Mouse (Mus musculus) gastrocnemius, postnatal 36 days (tissue): ENCODE results near the gene Cop1. TPM values are rescaled to one million over a fixed set of nuclear protein-coding genes. Genes with fewer than 3 reads are reported as not detected.
"Not testable (repeated sequence)": the region's sequence is repeated elsewhere in the genome, so short reads cannot be mapped to it uniquely, and the experiment has no call there.

Experiments
- DNase-seq, 2 experiments: peaks; one replicate each; pipeline ENCODE4 v3.0.0; 2022
- intact Hi-C: fragments of 180-260 bp; cut with DNase I; formaldehyde crosslinking; loops from one replicate; pipeline ENCODE4 v1.15.1; 2025
- long read RNA-seq, 2 experiments: library from polyadenylated mRNA; stranded (forward); transcript quantifications; one replicate each; pipeline ENCODE4 v2.0.0; 2021
- total RNA-seq, 2 experiments: library from RNA; stranded (reverse); gene quantifications; 2 replicates each; pipeline ENCODE4 v1.2.3; 2021

Cop1 gene
- total RNA-seq, result 100 to 1,000 TPM; 131 to 135 TPM
- long read RNA-seq, experiment 1, full-length matches to known transcripts, result 57 of 95 reads
- long read RNA-seq, experiment 1, partial matches to known transcripts, result 3 of 95 reads
- long read RNA-seq, experiment 1, other reads (novel, unspliced or antisense), result 35 of 95 reads
- long read RNA-seq, experiment 2, full-length matches to known transcripts, result 66 of 121 reads
- long read RNA-seq, experiment 2, partial matches to known transcripts, result 6 of 121 reads
- long read RNA-seq, experiment 2, other reads (novel, unspliced or antisense), result 49 of 121 reads

DNA sequence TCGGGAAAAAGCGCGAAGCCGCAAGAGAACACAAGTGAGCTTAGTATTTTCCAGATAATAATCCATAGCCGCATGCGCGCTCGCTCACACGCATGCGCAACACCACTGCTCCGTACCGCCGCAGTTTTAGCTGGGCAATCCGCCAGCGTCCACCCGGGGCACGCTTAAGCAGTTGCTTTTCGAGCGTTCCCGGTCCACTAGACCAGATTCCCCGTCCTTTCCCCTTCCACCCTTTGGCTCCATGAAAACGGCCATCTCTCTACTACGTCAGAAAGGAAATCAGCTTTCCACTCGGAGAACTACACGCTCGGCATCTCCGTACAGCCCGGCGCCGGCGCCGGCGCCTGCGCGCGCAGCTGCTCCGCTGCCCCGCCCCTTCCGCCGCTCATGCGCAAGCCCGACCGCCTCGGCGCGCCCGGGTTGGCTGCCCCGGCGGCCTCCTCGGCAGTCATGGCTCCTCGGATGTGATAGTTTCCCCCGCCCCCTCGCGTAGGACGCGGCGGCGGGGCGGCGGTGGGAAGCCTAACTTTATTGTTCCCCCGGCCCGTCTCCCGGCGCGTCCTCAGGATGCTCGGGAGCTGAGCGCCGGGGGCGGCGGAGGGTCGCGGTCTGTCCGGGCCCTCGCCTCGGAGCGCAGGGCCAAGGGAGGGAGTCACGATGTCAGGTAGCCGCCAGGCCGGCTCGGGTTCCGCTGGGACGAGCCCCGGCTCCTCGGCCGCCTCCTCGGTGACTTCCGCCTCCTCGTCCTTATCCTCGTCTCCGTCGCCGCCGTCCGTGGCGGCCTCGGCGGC, at the start of gene Cop1:
Gene Cop1, plus strand, starts transcription at position 540 of the 791 bp plus-strand sequence.
- peak; percentile 87 to 89 for DNase-seq
- intact Hi-C loops, result not testable (repeated sequence)

GRCm38 (mm10) chr1:159186741-159187140, 45.4 kb upstream of the Cop1 start:
- DNase-seq, result no peak
- intact Hi-C loops, result no loop called here

- intact Hi-C loops, result no loop called here
- no peak for DNase-seq
These were observed 33.5 kb upstream of the Cop1 start for GRCm38 (mm10) chr1:159198603-159199002.

- intact Hi-C loops, result no loop called here
- no peak for DNase-seq
These were observed 32.5 kb upstream of the Cop1 start for GRCm38 (mm10) chr1:159199606-159200005.

GRCm38 (mm10) chr1:159201220-159201619, 30.9 kb upstream of the Cop1 start:
- intact Hi-C loops, result no loop called here
- DNase-seq, result no peak

DNA sequence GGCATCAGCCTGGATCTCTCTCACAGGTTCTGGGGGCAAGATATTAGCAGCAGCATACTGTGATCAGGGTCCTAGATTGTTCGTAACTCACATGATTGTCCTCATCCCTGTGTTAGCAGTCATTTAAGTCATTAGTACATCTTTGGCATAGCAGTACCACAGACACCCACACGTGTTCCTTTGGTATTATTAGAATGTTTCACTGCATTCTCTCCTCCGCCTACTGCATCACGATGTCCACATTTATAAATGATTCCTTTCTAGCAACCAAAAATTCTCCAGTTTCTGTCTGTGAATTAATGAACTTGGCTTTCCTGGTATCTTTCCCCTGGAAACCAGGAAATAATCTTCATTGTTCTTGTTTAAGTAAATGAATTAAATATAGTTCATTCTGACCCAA, 20.4 kb upstream of the Cop1 start:
- intact Hi-C loops, result no loop called here
- DNase-seq, result no peak

DNA sequence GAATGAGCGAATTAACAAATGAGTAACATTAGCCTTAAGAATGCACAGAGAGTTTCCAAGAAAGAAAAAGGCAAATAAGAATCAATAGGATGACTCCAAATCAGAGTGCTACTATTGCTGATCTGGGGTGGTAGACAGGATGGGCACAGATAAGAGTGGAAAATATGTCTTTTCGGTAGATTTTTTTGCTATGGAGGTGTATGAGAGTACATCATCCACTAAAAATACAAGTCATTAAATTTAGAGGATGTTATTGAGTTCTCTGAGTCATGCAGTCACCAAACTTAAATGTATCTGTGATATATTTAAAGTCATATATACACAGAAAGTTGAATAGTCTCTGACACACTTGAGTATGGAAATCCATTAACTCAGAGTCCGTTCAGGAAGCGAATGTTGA, 14.7 kb upstream of the Cop1 start:
- intact Hi-C loops, result no loop called here

DNA sequence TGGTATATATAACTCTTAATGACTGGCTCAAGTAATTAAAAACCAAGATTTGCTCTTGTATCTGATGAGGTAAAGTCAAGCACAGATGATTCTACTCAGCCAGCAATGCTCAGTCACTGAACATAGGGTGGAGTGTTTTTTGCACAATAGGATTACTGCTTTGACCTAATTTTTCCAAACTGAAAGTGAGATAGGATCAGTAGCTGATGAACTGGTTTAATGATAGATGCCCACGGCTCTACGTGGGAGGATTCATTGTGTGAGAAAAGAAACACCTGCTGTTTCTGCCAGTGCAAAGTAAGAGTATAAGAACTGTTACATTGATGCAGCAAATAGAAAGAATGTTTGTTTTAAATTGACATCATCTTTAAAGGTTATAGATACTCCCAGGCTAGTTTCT, 10.1 kb upstream of the Cop1 start:
- intact Hi-C loops, result no loop called here
- DNase-seq, result no peak

More for the DNA sequence above, 14.7 kb upstream of the Cop1 start:
- no peak for DNase-seq

DNA sequence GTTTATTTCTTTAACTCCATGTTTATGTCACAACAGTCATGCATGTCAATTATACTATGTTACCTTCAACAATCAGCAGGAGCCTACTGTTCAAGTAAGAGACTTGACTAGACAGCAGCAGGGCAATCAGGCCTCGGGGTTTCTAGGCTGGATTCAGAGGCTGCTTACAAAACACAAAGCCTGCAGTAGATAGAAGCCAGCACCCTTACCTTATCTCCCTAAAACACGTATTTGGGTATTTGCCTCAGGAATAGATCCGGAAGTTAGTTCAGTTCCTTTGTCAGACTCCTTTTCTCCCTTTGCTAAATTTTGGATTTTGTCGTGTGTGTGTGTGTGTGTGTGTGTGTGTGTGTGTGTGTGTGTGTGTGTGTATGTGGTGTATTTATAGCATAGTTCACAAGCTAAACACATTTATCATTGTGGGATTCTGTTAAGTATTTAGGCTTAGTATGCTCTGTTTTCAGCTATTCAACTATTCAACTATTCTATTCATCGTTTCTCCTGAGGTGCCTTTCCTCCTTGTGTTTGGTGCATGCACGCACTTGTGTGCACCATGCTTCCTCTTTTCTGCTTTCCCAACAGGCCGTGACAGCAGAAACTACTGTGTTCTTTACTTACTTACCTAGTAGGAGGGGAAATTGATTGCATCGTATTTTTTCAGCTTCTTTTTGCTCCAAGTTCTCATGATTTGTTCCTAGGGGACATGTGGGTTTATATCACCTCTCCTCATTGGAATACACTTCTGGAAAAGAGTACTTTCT, 6.9 kb upstream of the Cop1 start:
- intact Hi-C loops, result no loop called here

GRCm38 (mm10) chr1:159232572-159233261, 597 bp downstream of the Cop1 start:
- intact Hi-C loops, result not testable (repeated sequence)
- DNase-seq, result peak in 1 of 2 experiments; percentile 21

More for the DNA sequence above, 6.9 kb upstream of the Cop1 start:
- DNase-seq, result no peak

DNA sequence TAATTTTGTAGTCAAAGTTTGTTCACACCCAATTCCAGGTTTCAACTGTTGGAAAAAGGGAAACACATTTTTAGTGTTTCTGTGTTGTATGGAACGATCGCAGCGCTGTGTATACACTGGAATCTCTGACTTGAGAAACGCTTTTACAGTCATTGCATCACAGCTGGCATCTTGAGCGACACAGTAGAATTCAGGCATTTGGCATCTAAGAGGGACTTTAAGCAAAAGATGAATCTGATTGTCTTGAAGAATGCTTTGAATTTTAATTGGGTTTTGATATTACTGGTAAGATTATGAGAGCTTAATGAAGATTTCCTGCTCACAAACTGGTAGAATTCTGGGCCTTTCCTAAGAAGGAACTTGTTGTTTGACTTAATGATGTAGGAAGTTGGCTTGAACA, 1.3 kb downstream of the Cop1 start:
- DNase-seq, result no peak
- intact Hi-C loops, result no loop called here

DNA sequence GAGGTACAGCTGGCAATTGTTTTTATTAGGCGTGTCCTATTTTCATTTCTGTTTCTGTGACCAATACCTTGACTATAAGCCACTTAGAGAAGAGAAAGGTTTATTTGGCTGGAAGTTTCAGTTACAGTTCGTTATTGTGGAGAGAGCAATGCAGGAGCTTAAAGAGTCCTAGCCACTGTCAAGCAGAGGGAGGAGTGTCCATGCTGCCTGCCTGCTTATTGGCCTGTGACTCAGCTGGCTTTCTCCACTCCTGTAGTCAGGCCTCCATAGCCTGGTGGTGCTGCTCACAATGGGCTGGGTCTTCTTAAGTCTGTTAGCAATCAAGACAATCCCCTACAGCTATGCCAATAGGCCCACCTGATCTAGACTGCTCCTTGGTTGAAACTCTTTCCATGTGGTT, 2.4 kb downstream of the Cop1 start:
- intact Hi-C loops, result no loop called here
- no peak for DNase-seq

DNA sequence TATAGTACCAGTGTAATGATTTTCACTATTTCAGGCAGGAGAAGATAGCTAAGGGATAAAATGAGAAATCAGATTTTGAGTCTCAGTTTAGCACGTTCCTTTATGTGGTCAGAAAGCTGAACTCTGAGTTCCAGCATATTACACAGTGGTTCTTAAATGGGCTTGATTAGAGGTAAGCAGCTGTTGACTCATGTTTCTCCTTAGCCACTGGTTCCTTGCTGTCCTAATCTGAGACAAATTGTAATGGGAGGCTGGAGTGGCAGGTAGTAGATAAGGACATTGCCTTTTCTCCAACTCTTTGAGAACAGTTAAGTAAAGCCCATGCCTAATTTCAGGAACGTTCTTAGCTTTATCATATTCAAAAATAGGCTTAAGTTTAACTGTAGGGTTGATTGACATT, 3.6 kb downstream of the Cop1 start:
- no peak for DNase-seq

DNA sequence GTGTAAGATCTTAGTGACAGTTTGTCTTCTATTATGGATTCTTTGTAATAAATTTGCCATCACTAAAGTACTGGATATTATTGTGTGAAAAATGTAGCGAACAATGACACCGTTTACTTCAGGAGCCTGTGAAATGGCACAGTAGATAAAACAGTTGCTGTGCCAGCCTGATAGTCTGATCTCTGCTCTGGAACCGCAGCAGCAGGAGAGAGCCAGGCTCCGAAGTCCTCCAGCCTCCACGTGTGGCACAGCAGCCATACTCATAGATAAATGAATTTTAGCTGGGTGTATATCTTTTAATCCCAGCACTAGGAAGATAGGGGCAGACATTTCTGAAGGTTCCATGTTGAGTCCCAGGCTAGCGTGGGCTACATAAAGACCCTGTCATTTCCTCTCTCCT, 6.0 kb downstream of the Cop1 start:
- no peak for DNase-seq
- intact Hi-C loops, result no loop called here

More for the DNA sequence above, 3.6 kb downstream of the Cop1 start:
- intact Hi-C loops, result no loop called here

- no peak for DNase-seq
- intact Hi-C loops, result no loop called here
These were observed 18.2 kb downstream of the Cop1 start for GRCm38 (mm10) chr1:159250320-159250719.

DNA sequence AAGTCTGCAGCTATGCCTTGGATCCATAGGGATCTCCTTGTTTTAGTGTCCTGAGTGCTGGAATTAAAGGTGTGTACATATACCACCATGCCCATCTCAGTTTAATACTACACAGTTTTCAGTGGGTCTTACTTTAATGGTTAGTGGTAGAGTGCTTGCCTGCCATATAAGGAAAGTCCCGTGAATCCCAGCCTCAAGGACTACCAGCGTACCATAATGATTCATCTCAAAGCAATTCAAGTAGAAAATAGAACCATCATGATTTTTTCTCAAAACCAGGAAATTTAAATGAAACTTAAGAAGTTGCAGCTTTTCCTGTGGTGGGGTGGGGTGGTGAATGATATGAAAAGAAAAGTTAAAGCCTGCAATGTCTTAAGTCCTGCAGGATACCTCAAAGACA, 21.0 kb downstream of the Cop1 start:
- no peak for DNase-seq
- intact Hi-C loops, result no loop called here

DNA sequence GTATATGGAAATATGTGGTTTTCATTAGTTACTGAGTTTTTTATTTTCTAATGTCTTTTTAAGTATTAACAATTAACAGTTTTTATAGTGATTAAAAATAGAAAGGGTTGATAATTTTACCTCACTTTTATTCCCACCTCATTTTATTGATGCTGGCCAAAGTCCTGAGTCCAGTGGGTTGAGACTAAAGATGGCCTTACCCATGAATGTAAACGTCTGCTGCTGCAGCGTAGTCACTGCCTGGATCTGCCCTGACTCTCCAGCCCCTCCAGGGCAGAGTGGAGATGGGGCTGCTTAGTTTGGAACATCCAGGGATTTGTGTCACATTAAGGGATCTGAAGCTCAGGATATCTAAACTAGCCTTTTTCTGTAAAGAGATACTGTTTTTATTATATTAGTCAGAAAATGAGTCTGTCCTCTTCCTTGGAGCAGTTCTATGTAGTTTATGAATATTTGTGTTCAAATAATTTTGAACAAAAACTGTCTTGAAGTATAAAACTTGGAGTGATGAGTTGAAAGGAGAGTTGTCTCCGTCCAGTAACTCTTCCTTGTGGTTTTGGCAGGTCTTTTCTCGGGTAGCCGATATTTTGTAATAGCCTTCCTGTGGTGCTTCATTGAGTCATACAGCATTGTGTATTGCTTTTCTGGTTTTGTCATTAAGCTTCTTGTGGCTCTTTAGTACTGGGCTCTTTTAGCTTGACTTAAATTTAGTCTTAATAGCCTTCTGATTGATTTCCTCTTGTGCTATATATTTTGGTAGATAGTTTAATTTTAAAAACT, 23.0 kb downstream of the Cop1 start:
- DNase-seq, result no peak

GRCm38 (mm10) chr1:159256543-159256942, 24.4 kb downstream of the Cop1 start:
- no peak for DNase-seq
- intact Hi-C loops, result no loop called here

More for the DNA sequence above, 23.0 kb downstream of the Cop1 start:
- intact Hi-C loops, result no loop called here

DNA sequence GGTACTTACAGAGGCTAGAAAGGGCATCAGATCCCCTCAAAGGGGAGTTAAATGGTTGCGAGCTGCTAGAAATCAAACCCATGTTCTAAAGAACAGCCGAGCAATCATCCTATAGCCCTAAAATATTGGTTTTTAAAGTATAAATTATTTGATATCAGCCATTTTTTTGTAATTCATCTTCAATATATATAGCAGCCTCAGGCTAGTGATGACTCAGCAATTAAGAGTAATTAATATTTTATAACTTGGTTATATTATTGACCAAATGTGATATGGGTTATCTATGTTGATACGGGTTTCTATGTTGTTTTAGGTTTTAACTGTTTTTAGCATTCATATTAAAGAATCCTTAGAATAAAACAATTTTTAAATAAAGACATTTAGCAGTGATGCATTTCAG, 31.7 kb downstream of the Cop1 start:
- DNase-seq, result no peak
- intact Hi-C loops, result no loop called here

GRCm38 (mm10) chr1:159280072-159280471, 48.0 kb downstream of the Cop1 start:
- no peak for DNase-seq
- intact Hi-C loops, result no loop called here
